Mouse (Mus musculus) intestine, postnatal 0 days (tissue): ENCODE measurements at regions not wholly inside any gene's neighbourhood (a gene's known extent, or its start where the extent isn't known, plus 50 kb on each side); places are given as distances from the start of the nearest gene placed in this dataset.

Experiments used
- ATAC-seq: fragments of 200-750 bp; cut with Nextera tagmentation; 2 replicates; pipeline ENCODE4 v1.8.0; 2017; ENCODE audit warnings: mild to moderate bottlenecking, moderate TSS enrichment, moderate library complexity
- H3K27ac ChIP-seq: fragments of 300-500 bp; sonication (generic); 2 replicates; pipeline ENCODE4 v1.5.1; 2014; ENCODE audit warnings: mild to moderate bottlenecking, low read depth, low read length, moderate library complexity
- H3K27me3 ChIP-seq: fragments of 300-500 bp; sonication (generic); replicated peaks from 2 replicates; pipeline ENCODE4 v1.6.1; 2014; ENCODE audit warnings: low read length, mixed read lengths; ENCODE audit not compliant: control insufficient read depth, insufficient read depth
- H3K36me3 ChIP-seq: fragments of 300-500 bp; sonication (generic); 2 replicates; pipeline ENCODE4 v1.6.1; 2014; ENCODE audit warnings: mild to moderate bottlenecking, moderate library complexity; ENCODE audit not compliant: control insufficient read depth, insufficient read depth
- H3K4me1 ChIP-seq: fragments of 300-500 bp; sonication (generic); replicated peaks from 2 replicates; pipeline ENCODE4 v1.6.1; 2014; ENCODE audit warnings: antibody characterized with exemption, low read length, mixed read lengths; ENCODE audit not compliant: control insufficient read depth, insufficient read depth
- H3K4me2 ChIP-seq: fragments of 300-500 bp; sonication (generic); replicated peaks from 2 replicates; pipeline ENCODE4 v1.6.1; 2014; ENCODE audit warnings: low read depth, mild to moderate bottlenecking, moderate library complexity
- H3K4me3 ChIP-seq: fragments of 300-500 bp; sonication (generic); 2 replicates; pipeline ENCODE4 v1.5.1; 2014; ENCODE audit warnings: low read depth, low read length
- H3K9ac ChIP-seq: fragments of 300-500 bp; sonication (generic); 2 replicates; pipeline ENCODE4 v1.6.1; 2014; ENCODE audit warnings: mild to moderate bottlenecking, low read depth, low read length
- H3K9me3 ChIP-seq: fragments of 300-500 bp; sonication (generic); 2 replicates; pipeline ENCODE4 v1.6.1; 2016; ENCODE audit warnings: mixed run types; ENCODE audit not compliant: control insufficient read depth
- CTCF ChIP-seq: sonication (generic); IDR thresholded peaks from 2 replicates; pipeline ENCODE4 v1.5.1; 2016; ENCODE audit warnings: low read depth, mild to moderate bottlenecking, control low read depth, antibody characterized with exemption, moderate library complexity
- WGBS: fragments of 180-500 bp; shearing (Covaris S2); extraction: QIAGEN DNeasy Blood & Tissue Kit; methylation state at CpG from one replicate; pipeline ENCODE4 v1.1.7; 2014; 5-methylcytosine and 5-hydroxymethylcytosine counted together

GRCm38 (mm10) chr9:94467846-94468245 lies 70.0 kb downstream of the 1190002N15Rik start:
- Histone ChIP-seq H3K9ac (no peak overlapping the region), H3K4me1 (no peaks in the 10 kb centered on the region; the same call in 1 of the 2 replicates), H3K4me2 (no peak overlapping the region), H3K9me3 (no peaks in the 10 kb centered on the region), H3K36me3 (no peaks in the 10 kb centered on the region), H3K27ac (no peak overlapping the region), H3K27me3 (no peaks in the 10 kb centered on the region), H3K4me3 (no peak overlapping the region)
- no peak for ATAC-seq
- 92% methylated on average over 3 of the region's 3 CpGs for WGBS
- no peak for TF ChIP-seq CTCF

- H3K4me3 ChIP-seq: no peak overlapping the region
- H3K36me3 ChIP-seq: no peaks in the 10 kb centered on the region
- TF ChIP-seq CTCF: no peak
- no peak overlapping the region for H3K9ac ChIP-seq
- H3K9me3 ChIP-seq: no peaks in the 10 kb centered on the region
- no peaks in the 10 kb centered on the region; the same call in 1 of the 2 replicates for H3K4me1 ChIP-seq
- H3K27me3 ChIP-seq: no peaks in the 10 kb centered on the region
- 17% methylated on average over 6 of the region's 6 CpGs for WGBS
- H3K27ac ChIP-seq: no peak overlapping the region
- peak overlapping the region; percentile 17; the same call in 1 of the 2 replicates for H3K4me2 ChIP-seq
- peak; percentile 94 for ATAC-seq
Measured at GRCm38 (mm10) chr9:94456085-94456531, 81.8 kb downstream of the 1190002N15Rik start.

GRCm38 (mm10) chr9:94455466-94455865 lies 82.4 kb downstream of the 1190002N15Rik start:
- Histone ChIP-seq H3K27ac (no peak overlapping the region), H3K4me1 (no peaks in the 10 kb centered on the region; the same call in 1 of the 2 replicates), H3K36me3 (no peaks in the 10 kb centered on the region), H3K4me3 (no peak overlapping the region), H3K4me2 (no peak overlapping the region), H3K27me3 (no peaks in the 10 kb centered on the region), H3K9me3 (no peaks in the 10 kb centered on the region), H3K9ac (no peak overlapping the region)
- WGBS: 59% methylated on average over 7 of the region's 7 CpGs
- TF ChIP-seq CTCF: no peak
- ATAC-seq: no peak

- H3K4me1 ChIP-seq: no peaks in the 10 kb centered on the region
- no peak for TF ChIP-seq CTCF
- WGBS: 76% methylated on average over 8 of the region's 8 CpGs
- H3K27ac ChIP-seq: no peak overlapping the region
- H3K9ac ChIP-seq: no peak overlapping the region
- no peak for ATAC-seq
- H3K9me3 ChIP-seq: no peaks in the 10 kb centered on the region
- no peaks in the 10 kb centered on the region for H3K27me3 ChIP-seq
- no peaks in the 10 kb centered on the region for H3K36me3 ChIP-seq
- no peak overlapping the region for H3K4me2 ChIP-seq
- no peak overlapping the region for H3K4me3 ChIP-seq
Measured at GRCm38 (mm10) chr9:94449911-94450310, 88.0 kb downstream of the 1190002N15Rik start.

- no peak overlapping the region for H3K27ac ChIP-seq
- H3K9ac ChIP-seq: no peak overlapping the region
- peak; percentile 79 for ATAC-seq
- no peak for TF ChIP-seq CTCF
- no peaks in the 10 kb centered on the region for H3K4me1 ChIP-seq
- no peak overlapping the region for H3K4me2 ChIP-seq
- 66% methylated on average over 8 of the region's 8 CpGs for WGBS
- no peak overlapping the region for H3K4me3 ChIP-seq
- no peaks in the 10 kb centered on the region for H3K36me3 ChIP-seq
- no peaks in the 10 kb centered on the region for H3K9me3 ChIP-seq
- no peaks in the 10 kb centered on the region for H3K27me3 ChIP-seq
Measured at GRCm38 (mm10) chr9:94446182-94446763, 91.6 kb downstream of the 1190002N15Rik start.

GRCm38 (mm10) chr9:94444140-94444789 lies 93.6 kb downstream of the 1190002N15Rik start:
- no peaks in the 10 kb centered on the region for H3K36me3 ChIP-seq
- H3K4me1 ChIP-seq: no peaks in the 10 kb centered on the region
- no peak overlapping the region for H3K4me2 ChIP-seq
- WGBS: 75% methylated on average over 5 of the region's 5 CpGs
- no peaks in the 10 kb centered on the region for H3K27me3 ChIP-seq
- no peak for ATAC-seq
- H3K27ac ChIP-seq: no peak overlapping the region
- no peaks in the 10 kb centered on the region for H3K9me3 ChIP-seq
- no peak overlapping the region for H3K4me3 ChIP-seq
- no peak overlapping the region for H3K9ac ChIP-seq
- no peak for TF ChIP-seq CTCF
